Mouse (Mus musculus) olfactory bulb, adult 2 months (tissue): Measurements from ENCODE around the gene Pklr. TPM values are rescaled to one million over a fixed set of nuclear protein-coding genes. Genes with fewer than 3 reads are reported as not detected.

ENCODE experiments used
- H3K27ac ChIP-seq: fragments of 200-500 bp; 2 replicates; pipeline ENCODE4 v1.5.1; 2012; ENCODE audit warnings: low read depth, low read length; ENCODE audit not compliant: insufficient read depth
- H3K4me1 ChIP-seq: fragments of 200-500 bp; 2 replicates; pipeline ENCODE4 v1.6.1; 2012; ENCODE audit warnings: low read length; ENCODE audit not compliant: control insufficient read depth, insufficient read depth
- H3K4me3 ChIP-seq: fragments of 200-500 bp; 2 replicates; pipeline ENCODE4 v1.5.1; 2012; ENCODE audit warnings: mild to moderate bottlenecking, low read depth, low read length, moderate library complexity; ENCODE audit not compliant: insufficient read depth
- CTCF ChIP-seq: fragments of 200-500 bp; IDR thresholded peaks from 2 replicates; pipeline ENCODE4 v1.5.1; 2012; ENCODE audit warnings: low read depth, mild to moderate bottlenecking, low read length, moderate library complexity; ENCODE audit not compliant: insufficient read depth
- POLR2A ChIP-seq: fragments of 200-500 bp; IDR thresholded peaks from 2 replicates; pipeline ENCODE4 v1.6.1; 2012; ENCODE audit warnings: mild to moderate bottlenecking, low read depth, low read length, moderate library complexity; ENCODE audit not compliant: insufficient read depth
- WGBS: fragments of 180-500 bp; shearing (Covaris S2); methylation state at CpG from one replicate; pipeline ENCODE4 v1.1.7; 2018; 5-methylcytosine and 5-hydroxymethylcytosine counted together
- polyA plus RNA-seq: library from polyadenylated mRNA; stranded (reverse); fragments of >200 nt; gene quantifications from 2 replicates; pipeline ENCODE4 v1.2.4, GENCODE M21; 2012; ENCODE audit warnings: low replicate concordance; ENCODE audit not compliant: missing spikeins, insufficient read depth, insufficient read length

Gene Pklr
- polyA plus RNA-seq, result not detected in 2 replicates

DNA sequence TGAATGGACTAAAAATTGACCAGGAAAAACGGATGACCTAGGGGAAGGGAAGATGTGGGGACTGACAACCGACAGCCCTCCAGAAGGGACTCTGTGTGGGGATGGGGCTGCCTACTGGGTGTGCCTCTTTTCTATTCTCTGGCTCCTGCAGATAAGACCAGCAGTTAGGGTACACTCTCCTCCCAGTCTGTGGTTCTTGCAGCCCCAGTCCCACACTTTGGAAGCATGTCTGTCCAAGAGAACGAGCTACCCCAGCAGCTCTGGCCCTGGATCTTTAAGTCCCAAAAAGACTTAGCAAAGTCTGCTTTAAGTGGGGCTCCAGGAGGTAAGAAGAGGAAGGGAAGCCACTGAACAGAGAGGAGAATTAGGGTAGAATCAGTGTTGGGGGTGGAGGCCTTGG is at the start of gene Pklr:
Gene Pklr, plus strand, starts transcription at position 185 of the 400 bp plus-strand sequence.
- WGBS, result 80% methylated on average over 3 of the region's 3 CpGs
- Histone ChIP-seq H3K4me3 (no peak within 1 kb of the TSS), H3K4me1 (peaks cover 14% of the 10 kb centered on the region), H3K27ac (no peak within 1 kb of the TSS)
- no peak for TF ChIP-seq CTCF
- TF ChIP-seq POLR2A, result no peak

DNA sequence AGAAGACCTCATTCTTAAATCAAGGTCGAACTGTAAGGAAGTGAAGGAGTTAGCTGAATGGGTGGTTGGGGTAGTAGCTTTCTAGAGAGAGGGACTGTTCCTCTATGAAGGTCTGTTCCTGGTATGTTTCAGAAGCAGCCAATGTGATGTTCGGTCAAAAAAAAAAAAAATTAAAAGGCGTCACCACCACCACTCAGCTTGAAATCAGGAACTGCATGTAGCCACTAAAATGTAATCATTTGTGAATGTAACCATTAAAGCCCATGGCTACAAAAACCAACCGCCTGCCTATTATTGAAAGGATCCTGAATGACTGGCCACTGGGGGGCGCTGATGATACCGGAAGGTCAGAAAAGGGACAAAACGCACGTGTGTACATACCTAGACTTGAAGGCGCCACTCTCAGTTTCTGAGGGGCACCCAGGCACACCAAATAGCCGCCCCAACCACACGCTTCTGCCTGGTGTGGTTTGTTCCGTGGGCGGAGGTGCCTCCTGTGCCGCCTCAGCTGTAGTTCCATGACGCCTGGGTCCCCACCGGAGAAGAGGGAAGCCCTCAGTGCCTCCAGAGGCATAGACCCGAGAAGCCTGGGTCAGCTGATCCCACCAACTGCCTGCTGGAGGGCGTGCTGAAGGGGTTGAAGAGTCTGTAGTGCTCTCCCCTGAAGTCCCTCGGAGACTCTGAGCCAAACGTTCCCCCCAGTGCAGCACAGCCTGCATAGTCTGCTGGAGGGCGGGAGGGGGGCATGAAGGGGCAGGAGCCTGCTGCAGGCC is 48.4 kb upstream of the Pklr start:
- H3K27ac ChIP-seq, result no peak overlapping the region
- peaks cover 33% of the 10 kb centered on the region for H3K4me1 ChIP-seq
- TF ChIP-seq POLR2A (no peak), CTCF (peak; percentile 51)
- WGBS, result 29% methylated on average over 21 of the region's 21 CpGs
- no peak overlapping the region for H3K4me3 ChIP-seq

DNA sequence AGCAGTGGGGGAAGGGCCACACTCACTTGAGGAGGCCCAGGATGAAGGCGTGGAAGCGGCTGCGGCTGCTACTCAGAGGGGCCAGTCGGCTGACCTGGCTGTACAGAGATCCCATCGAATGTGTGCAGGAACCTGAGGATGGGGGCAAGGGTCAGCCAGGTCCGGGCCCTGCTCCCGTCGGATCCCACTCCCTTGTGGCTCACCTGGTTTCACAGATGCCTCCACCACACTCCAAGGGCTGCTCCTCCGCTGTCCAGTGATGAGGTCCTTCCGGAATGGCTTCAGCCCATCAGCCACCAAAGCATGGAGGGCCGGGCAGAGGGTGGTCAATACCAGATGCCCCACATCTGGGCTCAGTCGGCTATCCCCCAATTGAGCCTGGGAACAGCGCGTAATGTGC is 47.0 kb upstream of the Pklr start:
- TF ChIP-seq POLR2A, result no peak
- TF ChIP-seq CTCF, result no peak
- Histone ChIP-seq H3K4me3 (peak overlapping the region; percentile 75), H3K27ac (no peak overlapping the region), H3K4me1 (peaks cover 37% of the 10 kb centered on the region)
- WGBS, result 77% methylated on average over 14 of the region's 14 CpGs

DNA sequence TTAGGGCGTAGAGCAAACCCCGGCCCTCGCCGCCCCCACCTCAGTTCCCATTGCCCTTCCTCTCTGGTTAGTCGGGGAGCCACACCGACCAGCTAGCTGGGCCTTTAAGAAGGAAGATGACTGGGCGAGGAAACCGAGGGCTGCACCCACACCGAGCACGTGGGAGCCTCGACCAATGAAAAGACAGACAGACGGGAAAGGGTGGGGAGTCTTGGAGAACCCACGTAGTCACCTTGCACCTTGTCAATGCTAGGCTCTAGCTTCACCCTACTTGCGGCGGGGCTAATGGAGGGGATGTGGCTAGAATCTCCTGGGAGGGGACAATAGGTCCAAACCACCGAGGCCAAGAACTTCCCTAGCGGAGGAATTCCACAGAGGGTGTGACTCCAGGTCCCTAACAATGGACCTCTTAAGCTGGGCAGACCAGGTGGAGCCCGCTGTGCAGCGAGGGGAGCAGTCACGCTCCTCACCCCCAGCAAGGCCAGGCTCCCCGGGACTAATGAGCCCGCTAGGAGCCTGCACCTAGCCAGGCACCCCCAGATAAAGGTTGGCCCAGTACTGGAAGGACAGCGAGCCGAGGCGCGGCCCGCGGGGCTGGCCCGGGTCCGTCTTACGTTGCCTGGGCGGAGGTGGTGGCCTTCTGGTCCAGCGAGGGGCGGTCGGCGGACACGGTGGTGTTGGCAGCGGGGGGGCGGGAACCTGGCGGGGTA is 45.9 kb upstream of the Pklr start:
- Histone ChIP-seq H3K4me3 (peak overlapping the region; percentile 75), H3K4me1 (peaks cover 41% of the 10 kb centered on the region), H3K27ac (peak overlapping the region; percentile 49)
- TF ChIP-seq POLR2A (no peak), CTCF (no peak)
- WGBS, result under 1% methylated on average over 40 of the region's 40 CpGs

DNA sequence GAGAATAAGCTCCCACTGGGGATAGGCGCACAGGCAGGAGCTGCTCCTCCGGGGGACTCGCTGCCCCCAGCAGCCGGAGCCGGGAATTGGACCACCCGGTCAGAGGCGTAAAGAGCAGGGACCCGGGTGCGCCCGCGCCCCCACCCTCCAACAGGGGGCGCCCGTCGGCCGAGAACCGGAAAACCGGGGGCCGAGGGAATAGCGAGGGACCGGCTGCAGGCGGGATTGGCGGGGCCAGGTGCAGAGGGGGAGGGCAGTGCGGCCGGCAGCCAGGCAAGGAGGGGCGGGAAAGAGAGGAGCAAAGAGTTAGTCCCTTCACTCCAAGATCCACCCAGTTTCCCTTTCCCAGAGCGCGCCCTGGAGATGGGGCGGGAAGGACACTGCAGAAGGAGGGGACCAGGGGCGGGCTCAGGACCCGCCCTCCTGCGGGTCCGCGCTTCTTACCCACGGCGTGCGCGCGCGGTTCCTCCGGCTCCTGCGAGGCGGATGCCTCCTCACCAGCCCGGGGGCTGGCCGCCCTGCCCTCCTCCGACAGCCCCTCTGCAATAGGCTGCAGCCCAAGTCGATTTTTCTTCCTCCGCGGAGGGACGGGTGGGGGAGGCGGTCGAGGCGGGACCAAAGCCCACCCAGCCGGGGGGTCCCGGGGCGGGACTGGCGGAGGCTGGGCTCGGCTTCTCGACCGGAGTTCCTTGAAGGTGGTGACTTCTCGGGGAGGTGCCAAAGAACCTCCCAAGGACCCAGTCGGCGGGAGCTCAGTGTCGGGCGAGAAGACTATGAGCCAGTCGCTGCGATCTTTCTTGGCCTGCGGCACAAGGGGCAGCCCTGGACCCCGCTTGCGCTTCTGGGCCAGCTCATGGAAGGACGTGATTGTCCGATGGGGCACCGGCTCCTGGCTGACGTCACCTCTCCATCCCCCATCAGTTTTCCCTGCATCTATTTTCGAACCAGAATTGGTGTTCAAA is 45.0 kb upstream of the Pklr start:
- H3K4me3 ChIP-seq, result peak overlapping the region; percentile 75
- under 1% methylated on average over 71 of the region's 74 CpGs for WGBS
- peak overlapping the region; percentile 49; the same call in 1 of the 2 replicates for H3K27ac ChIP-seq
- TF ChIP-seq CTCF, result peak; percentile 86
- peak; percentile 5; the same call in 1 of the 2 replicates for TF ChIP-seq POLR2A
- H3K4me1 ChIP-seq, result peaks cover 41% of the 10 kb centered on the region

DNA sequence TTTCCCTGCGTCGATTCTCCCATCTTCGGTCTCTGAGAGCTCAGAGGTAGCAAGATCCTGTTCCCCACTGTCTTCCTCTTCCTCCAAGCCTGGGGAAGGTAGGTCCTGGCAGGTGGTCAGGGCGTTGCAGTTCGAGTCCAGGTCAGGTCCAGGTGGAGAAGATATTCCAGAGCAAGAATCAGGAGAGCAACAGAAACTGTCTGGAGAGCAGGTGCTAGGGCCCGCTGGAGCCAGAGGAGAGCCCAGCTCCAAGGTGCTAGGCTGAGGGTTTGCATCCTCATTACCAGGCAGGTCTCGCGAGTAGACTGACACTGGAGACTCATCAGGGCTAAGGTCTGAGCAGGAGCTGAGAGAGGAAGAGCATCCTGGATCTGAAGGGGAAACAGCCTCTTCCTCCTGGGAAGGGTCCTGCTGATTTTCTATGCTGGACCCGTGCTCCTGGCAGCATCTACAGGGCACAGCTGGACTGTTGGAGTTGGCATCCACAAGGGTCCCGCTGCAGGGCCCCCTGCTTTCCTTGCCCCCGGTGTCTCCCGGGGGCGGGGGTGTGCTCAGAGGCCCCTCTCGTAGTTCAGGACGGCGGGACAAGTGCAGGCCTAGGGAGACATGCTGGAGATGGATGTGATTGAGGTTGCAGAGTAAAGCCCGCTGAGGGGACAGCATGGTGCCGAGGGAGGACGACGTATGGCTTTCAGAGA is 44.0 kb upstream of the Pklr start:
- 21% methylated on average over 20 of the region's 20 CpGs for WGBS
- Histone ChIP-seq H3K4me1 (peaks cover 41% of the 10 kb centered on the region), H3K27ac (peak overlapping the region; percentile 58), H3K4me3 (peak overlapping the region; percentile 75)
- TF ChIP-seq POLR2A, result no peak
- no peak for TF ChIP-seq CTCF

DNA sequence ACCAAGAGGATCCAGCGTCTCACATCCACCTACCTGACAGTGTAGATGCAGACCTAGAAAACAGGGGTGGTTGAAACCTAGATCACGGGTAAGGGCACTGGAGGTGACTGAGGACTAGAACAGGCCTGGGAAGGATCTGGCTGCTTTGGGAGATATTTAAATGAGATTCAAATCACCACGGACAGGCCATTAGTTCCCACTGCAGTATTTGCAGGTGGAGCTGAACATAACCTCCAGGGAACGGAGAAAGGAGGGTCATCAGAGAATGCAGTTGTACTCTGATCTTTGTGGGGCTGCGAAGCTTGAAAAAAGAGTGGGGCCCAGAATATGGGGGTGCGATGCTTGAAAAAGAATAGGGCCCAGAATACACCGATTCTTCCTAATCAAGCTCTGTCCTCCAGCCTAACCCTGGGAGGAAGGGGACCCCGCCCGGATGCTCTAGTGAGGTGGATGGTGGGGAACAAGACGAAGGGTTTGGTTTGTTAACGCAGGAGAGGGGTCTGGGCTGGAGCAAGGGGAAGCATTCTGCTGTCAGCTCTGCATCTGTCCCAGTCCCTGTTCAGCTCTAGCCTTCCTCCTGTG is 43.3 kb upstream of the Pklr start:
- no peak for TF ChIP-seq CTCF
- no peak for TF ChIP-seq POLR2A
- Histone ChIP-seq H3K4me3 (peak overlapping the region; percentile 75), H3K4me1 (peaks cover 39% of the 10 kb centered on the region), H3K27ac (peak overlapping the region; percentile 58; the same call in 1 of the 2 replicates)
- WGBS, result 27% methylated on average over 11 of the region's 11 CpGs

DNA sequence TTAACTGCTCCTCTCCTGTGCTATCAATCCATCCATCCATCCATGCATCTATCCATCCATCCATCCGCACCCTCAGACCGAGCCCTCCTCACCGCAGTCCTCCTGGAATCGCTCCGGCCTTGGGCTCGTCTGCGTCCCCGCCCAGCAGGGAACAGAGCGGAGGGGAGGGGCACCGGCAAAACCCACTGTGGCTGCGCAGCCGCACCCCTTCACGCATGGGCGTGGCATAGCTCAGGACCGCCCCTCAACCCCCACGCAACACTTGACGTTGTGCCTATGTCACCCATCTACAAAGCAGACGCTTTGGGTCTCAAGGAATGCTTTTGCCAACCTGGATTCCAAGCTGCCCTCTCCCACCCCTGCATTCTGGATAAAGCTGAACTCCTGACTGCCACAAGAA is 42.8 kb upstream of the Pklr start, which contains the start of gene Rusc1:
Gene Rusc1, minus strand, starts transcription at position 137 of the 400 bp plus-strand sequence.
- Histone ChIP-seq H3K27ac (peak within 1 kb of the TSS; percentile 58; the same call in 1 of the 2 replicates), H3K4me3 (peak within 1 kb of the TSS; percentile 75), H3K4me1 (peaks cover 34% of the 10 kb centered on the region)
- no peak for TF ChIP-seq CTCF
- TF ChIP-seq POLR2A, result peak; percentile 41; the same call in 1 of the 2 replicates
- WGBS, result under 1% methylated on average over 18 of the region's 18 CpGs
